Mouse (Mus musculus): ENCODE data around the gene Cdca3. TPM values are rescaled to one million over a fixed set of nuclear protein-coding genes. Genes with fewer than 3 reads are reported as not detected.

The Cdca3 gene
- total RNA-seq, 4 experiments from 2014 or later: 0.31 to 0.51 (median 0.37) TPM

- DNase-seq (ENCODE audit: low spot score in 2 of 2): no peak
These were observed 2.3 kb downstream of the Cdca3 start for GRCm38 (mm10) chr6:124831649-124832048.

- DNase-seq (ENCODE audit: low spot score in 2 of 2): no peak
These were observed 5.2 kb downstream of the Cdca3 start for GRCm38 (mm10) chr6:124834512-124835081.

- DNase-seq (ENCODE audit: low spot score in 2 of 2): no peak
These were observed 6.2 kb downstream of the Cdca3 start for GRCm38 (mm10) chr6:124835531-124835930.

GRCm38 (mm10) chr6:124836411-124836810, 7.1 kb downstream of the Cdca3 start:
- DNase-seq (ENCODE audit: low spot score in 2 of 2): no peak

- peak; percentile 20 to 65 for DNase-seq (ENCODE audit: low spot score in 2 of 2)
These were observed 10.5 kb downstream of the Cdca3 start for GRCm38 (mm10) chr6:124839805-124840204.

GRCm38 (mm10) chr6:124840241-124841167, 11.2 kb downstream of the Cdca3 start, which contains the start of gene Gnb3:
Gene Gnb3, minus strand, starts transcription at chr6:124840275.
- no peak for DNase-seq (ENCODE audit: low spot score in 2 of 2)

GRCm38 (mm10) chr6:124847305-124847704, 18.0 kb downstream of the Cdca3 start:
- peak; percentile 79 to 83 for DNase-seq (ENCODE audit: low spot score in 2 of 2)

GRCm38 (mm10) chr6:124850535-124850934, 21.2 kb downstream of the Cdca3 start:
- DNase-seq (ENCODE audit: low spot score in 2 of 2): no peak

GRCm38 (mm10) chr6:124854647-124855046, 25.3 kb downstream of the Cdca3 start:
- DNase-seq (ENCODE audit: low spot score in 2 of 2): no peak

- DNase-seq (ENCODE audit: low spot score in 2 of 2): no peak
These were observed 27.0 kb downstream of the Cdca3 start for GRCm38 (mm10) chr6:124856321-124856720.

- DNase-seq (ENCODE audit: low spot score in 2 of 2): peak; percentile 45 to 69
These were observed 27.8 kb downstream of the Cdca3 start, which contains the start of gene P3h3 for GRCm38 (mm10) chr6:124856916-124857839. Gene P3h3, minus strand, starts transcription at chr6:124857752.

- DNase-seq (ENCODE audit: low spot score in 2 of 2): no peak
These were observed 28.6 kb downstream of the Cdca3 start for GRCm38 (mm10) chr6:124857840-124858530.

- no peak for DNase-seq (ENCODE audit: low spot score in 2 of 2)
These were observed 29.4 kb downstream of the Cdca3 start for GRCm38 (mm10) chr6:124858561-124859318.

GRCm38 (mm10) chr6:124859725-124860124, 30.4 kb downstream of the Cdca3 start:
- DNase-seq (ENCODE audit: low spot score in 2 of 2): peak; percentile 70 to 74

- no peak for DNase-seq (ENCODE audit: low spot score in 2 of 2)
These were observed 31.2 kb downstream of the Cdca3 start for GRCm38 (mm10) chr6:124860511-124860910.

- DNase-seq (ENCODE audit: low spot score in 2 of 2): no peak
These were observed 31.9 kb downstream of the Cdca3 start for GRCm38 (mm10) chr6:124861266-124861665.

- no peak for DNase-seq (ENCODE audit: low spot score in 2 of 2)
These were observed 32.5 kb downstream of the Cdca3 start for GRCm38 (mm10) chr6:124861802-124862201.

GRCm38 (mm10) chr6:124862406-124863124, 33.2 kb downstream of the Cdca3 start:
- DNase-seq (ENCODE audit: low spot score in 2 of 2): no peak

GRCm38 (mm10) chr6:124863125-124863657, 33.8 kb downstream of the Cdca3 start:
- DNase-seq (ENCODE audit: low spot score in 2 of 2): no peak

All from gastrocnemius, adult 8-10 months (tissue).